Mouse (Mus musculus) embryonic facial prominence, embryonic 12.5 days (tissue): ENCODE results near the gene Zbtb45. TPM values are rescaled to one million over a fixed set of nuclear protein-coding genes. Genes with fewer than 3 reads are reported as not detected.
A peak's percentile ranks its signal among the peaks of the same experiment; 100 is the strongest.

Source experiments
- ATAC-seq: fragments of 200-750 bp; cut with Nextera tagmentation; 2 replicates; pipeline ENCODE4 v1.8.0; 2017; ENCODE audit not compliant: insufficient number of reproducible peaks, insufficient read depth, low FRiP score, low TSS enrichment
- H3K27ac ChIP-seq: fragments of 300-500 bp; sonication (generic); 2 replicates; pipeline ENCODE4 v1.5.1; 2016; ENCODE audit warnings: mild to moderate bottlenecking
- H3K27me3 ChIP-seq: fragments of 300-500 bp; sonication (generic); 2 replicates; pipeline ENCODE4 v1.6.1; 2016; ENCODE audit warnings: mild to moderate bottlenecking, moderate library complexity
- H3K36me3 ChIP-seq: fragments of 300-500 bp; sonication (generic); 2 replicates; pipeline ENCODE4 v1.6.1; 2016; ENCODE audit warnings: mild to moderate bottlenecking
- H3K4me1 ChIP-seq: fragments of 300-500 bp; sonication (generic); 2 replicates; pipeline ENCODE4 v1.6.1; 2016
- H3K4me2 ChIP-seq: fragments of 300-500 bp; sonication (generic); replicated peaks from 2 replicates; pipeline ENCODE4 v1.6.1; 2016; ENCODE audit warnings: mild to moderate bottlenecking, moderate library complexity
- H3K4me3 ChIP-seq: fragments of 300-500 bp; sonication (generic); 2 replicates; pipeline ENCODE4 v1.5.1; 2016; ENCODE audit warnings: mild to moderate bottlenecking
- H3K9ac ChIP-seq: fragments of 300-500 bp; sonication (generic); 2 replicates; pipeline ENCODE4 v1.6.1; 2016; ENCODE audit warnings: mild to moderate bottlenecking, moderate library complexity
- H3K9me3 ChIP-seq: fragments of 300-500 bp; sonication (generic); 2 replicates; pipeline ENCODE4 v1.6.1; 2016; ENCODE audit warnings: mild to moderate bottlenecking, moderate library complexity
- WGBS: fragments of 180-500 bp; shearing (Covaris S2); methylation state at CpG from one replicate; pipeline ENCODE4 v1.1.7; 2016; 5-methylcytosine and 5-hydroxymethylcytosine counted together
- polyA plus RNA-seq: library from polyadenylated mRNA; unstranded; fragments of >200 nt; fragmentation: Nextera tagmentation; extraction: Ambion mirVana; gene quantifications from 2 replicates; pipeline ENCODE4 v1.2.1, GENCODE M21; 2016

Zbtb45 gene
- polyA plus RNA-seq, 1 experiment from 2014 or later, result 29.9 TPM

DNA sequence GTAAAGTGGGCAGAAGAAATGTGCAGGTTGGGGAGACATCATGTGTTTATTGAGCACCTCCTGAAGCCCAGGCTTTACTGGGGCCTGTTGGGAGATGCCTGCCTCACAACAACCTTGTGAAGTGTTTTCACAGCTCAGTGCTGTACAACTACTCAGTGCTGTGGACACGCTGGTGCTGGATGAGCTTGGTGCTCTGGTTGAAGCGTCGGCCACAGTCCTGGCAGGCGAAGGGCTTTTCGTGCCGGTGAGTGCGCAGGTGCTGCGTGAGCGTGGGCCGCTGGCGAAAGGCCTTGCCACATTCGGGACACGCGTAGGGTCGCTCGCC lies 33.2 kb upstream of the Zbtb45 start:
- Histone ChIP-seq H3K4me2 (peak overlapping the region; percentile 83), H3K27me3 (peaks cover 50% of the 10 kb centered on the region), H3K27ac (no peak overlapping the region), H3K4me1 (peaks cover 17% of the 10 kb centered on the region; the same call in 1 of the 2 replicates), H3K4me3 (peak overlapping the region; percentile 49), H3K9ac (0 out of 2 replicates have a peak overlapping the region, but pooled peaks have one; percentile 61), H3K36me3 (no peaks in the 10 kb centered on the region), H3K9me3 (peaks cover 6% of the 10 kb centered on the region; the same call in 1 of the 2 replicates)
- no peak for ATAC-seq
- WGBS, result 44% methylated on average over 16 of the region's 16 CpGs

DNA sequence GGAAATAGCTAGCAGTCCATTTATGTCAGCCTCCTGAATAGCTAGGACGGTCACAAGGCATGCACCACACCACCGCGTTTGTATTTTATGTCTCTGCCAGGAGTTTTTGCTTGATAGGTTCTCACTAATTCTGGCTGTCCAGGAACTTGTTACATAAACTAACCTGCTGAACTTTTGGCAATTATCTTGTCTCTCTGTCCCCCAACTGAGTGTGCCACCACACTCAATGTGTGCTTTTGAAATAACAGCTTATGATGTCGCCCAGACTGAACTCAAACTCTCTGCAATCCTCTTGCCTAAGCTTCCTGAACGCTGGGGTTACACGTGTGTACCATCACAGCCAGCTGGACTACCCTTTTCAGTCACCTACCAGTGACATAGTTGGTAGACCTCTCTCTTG lies 32.7 kb upstream of the Zbtb45 start:
- ATAC-seq, result no peak
- H3K27me3 ChIP-seq, result peaks cover 50% of the 10 kb centered on the region

DNA sequence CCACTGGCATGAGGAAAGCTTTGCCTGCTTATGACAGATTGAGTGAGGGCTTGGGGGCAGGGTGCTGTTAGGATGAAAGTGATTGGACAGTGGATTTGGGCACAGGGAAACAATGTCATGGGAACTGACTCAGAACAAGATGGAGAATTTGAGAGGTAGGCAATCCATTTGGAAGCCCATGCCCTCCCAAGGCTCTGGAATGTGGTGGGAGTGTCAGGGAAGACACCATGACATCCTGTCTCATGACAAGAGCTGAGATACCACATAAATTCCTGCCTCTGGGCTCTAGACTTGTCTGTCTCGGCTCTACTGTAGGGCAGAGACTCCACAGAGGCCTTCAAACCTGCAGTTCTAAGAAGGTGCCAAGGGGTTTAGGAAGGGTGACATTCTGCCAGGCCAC lies 31.4 kb upstream of the Zbtb45 start:
- WGBS, result 67% methylated on average over 1 of the region's 1 CpGs
- no peak overlapping the region for H3K4me3 ChIP-seq
- no peak overlapping the region for H3K4me2 ChIP-seq
- peaks cover 2% of the 10 kb centered on the region for H3K36me3 ChIP-seq
- H3K4me1 ChIP-seq, result peaks cover 23% of the 10 kb centered on the region; the same call in 1 of the 2 replicates
- H3K9ac ChIP-seq, result no peak overlapping the region
- peaks cover 6% of the 10 kb centered on the region; the same call in 1 of the 2 replicates for H3K9me3 ChIP-seq
- H3K27ac ChIP-seq, result no peak overlapping the region
- H3K27me3 ChIP-seq, result peaks cover 50% of the 10 kb centered on the region
- ATAC-seq, result no peak

More for the DNA sequence above, 32.7 kb upstream of the Zbtb45 start:
- Histone ChIP-seq H3K9me3 (peaks cover 6% of the 10 kb centered on the region; the same call in 1 of the 2 replicates), H3K36me3 (no peaks in the 10 kb centered on the region), H3K4me2 (no peak overlapping the region), H3K27ac (no peak overlapping the region), H3K4me1 (peaks cover 17% of the 10 kb centered on the region; the same call in 1 of the 2 replicates), H3K9ac (no peak overlapping the region), H3K4me3 (no peak overlapping the region)
- 72% methylated on average over 6 of the region's 6 CpGs for WGBS

DNA sequence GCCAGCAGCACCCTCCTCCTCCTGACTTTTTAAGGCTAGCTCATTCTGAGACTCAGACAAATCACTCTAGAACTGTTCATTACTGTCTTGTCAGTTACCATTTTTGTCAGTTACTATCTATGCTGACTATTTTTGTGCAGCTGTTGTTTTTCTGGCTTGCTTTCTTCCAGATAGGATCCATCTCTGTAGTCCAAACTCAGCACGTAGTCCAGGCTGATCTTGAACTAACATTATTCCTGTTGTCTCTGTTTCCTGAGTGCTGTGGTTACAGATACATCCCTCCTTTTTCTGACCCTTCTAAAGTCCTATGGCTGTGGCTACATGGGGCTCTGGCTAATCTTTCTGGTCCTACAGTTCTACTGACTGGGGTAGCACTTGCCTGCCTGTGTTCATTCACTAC lies 29.3 kb upstream of the Zbtb45 start:
- Histone ChIP-seq H3K36me3 (peaks cover 18% of the 10 kb centered on the region), H3K9ac (peak overlapping the region; percentile 92), H3K4me2 (peak overlapping the region; percentile 90), H3K27me3 (peaks cover 38% of the 10 kb centered on the region), H3K4me1 (peaks cover 32% of the 10 kb centered on the region), H3K4me3 (peak overlapping the region; percentile 81), H3K27ac (no peak overlapping the region), H3K9me3 (peaks cover 6% of the 10 kb centered on the region; the same call in 1 of the 2 replicates)
- 94% methylated on average over 1 of the region's 1 CpGs for WGBS
- no peak for ATAC-seq

DNA sequence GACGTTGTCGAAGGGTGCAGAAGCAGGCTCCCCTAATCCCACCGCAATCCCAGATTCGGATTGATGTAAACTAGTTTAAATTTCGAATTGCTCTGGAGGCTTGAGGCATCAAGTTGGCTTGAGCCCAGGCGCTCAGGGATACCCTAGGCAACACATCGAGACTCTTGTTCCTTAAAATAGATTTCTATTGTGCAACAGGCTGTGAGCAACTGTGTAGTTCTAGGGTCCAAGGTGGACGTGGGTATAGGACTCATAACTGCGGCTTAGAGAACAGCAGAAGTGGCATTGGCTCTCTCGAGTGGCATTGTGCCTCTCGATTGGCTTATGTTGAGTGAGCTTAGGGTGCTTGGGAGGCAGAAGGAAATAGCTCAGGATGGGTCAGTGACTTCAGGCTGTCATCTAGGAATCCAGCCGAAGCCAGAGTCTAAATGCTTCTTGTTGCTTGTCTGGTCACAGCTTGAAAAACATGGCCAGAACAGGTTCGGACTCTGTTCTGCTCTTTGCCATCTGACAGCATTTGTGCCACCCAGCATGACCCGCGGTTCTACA lies 28.9 kb upstream of the Zbtb45 start:
- 24% methylated on average over 15 of the region's 15 CpGs for WGBS
- Histone ChIP-seq H3K27me3 (peaks cover 33% of the 10 kb centered on the region), H3K9me3 (peaks cover 6% of the 10 kb centered on the region; the same call in 1 of the 2 replicates), H3K36me3 (peaks cover 18% of the 10 kb centered on the region), H3K4me2 (peak overlapping the region; percentile 90), H3K27ac (peak overlapping the region; percentile 100), H3K9ac (peak overlapping the region; percentile 92), H3K4me1 (peaks cover 33% of the 10 kb centered on the region), H3K4me3 (peak overlapping the region; percentile 81)
- no peak for ATAC-seq

DNA sequence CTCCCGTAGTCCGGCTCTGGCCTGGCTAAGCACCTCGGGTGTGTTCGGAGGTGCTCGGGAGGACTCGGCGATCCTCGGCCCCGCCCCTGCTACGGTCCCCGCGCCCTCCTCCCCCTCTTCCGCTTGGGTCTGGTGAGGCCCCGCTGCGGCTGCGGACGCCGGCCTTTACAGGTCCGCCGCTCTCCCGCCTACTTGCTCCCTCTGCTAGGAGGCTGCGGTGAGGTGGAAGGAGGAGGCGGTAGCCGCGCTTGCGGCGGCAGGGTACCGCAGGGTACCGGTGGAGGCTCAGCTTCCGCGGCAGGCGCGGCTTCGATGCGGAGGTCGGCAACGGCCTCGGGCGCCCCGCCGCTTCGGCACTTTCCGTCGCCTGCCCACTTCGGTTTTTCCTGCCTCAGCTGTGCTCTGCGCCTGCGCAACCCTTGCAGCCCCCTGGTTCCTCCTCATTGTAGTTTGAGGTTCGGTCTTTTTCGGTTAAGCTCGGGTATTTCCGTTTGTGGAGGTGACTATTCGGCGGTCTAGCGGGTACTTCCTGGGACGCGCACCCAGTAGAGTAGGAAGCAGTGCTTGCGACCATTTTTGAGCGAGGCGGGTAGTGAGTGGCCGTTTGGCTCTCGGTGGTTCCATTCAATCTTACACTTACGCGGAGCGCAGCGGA lies 28.2 kb upstream of the Zbtb45 start, which contains the start of gene Ube2m:
Gene Ube2m (minus strand): TSS at position 375 of the 655 bp plus-strand sequence.
- peak; percentile 85 for ATAC-seq
- peaks cover 26% of the 10 kb centered on the region for H3K27me3 ChIP-seq
- peak within 1 kb of the TSS; percentile 92 for H3K9ac ChIP-seq
- peaks cover 23% of the 10 kb centered on the region for H3K36me3 ChIP-seq
- WGBS, result under 1% methylated on average over 63 of the region's 65 CpGs
- peak within 1 kb of the TSS; percentile 90 for H3K4me2 ChIP-seq
- peak within 1 kb of the TSS; percentile 100 for H3K27ac ChIP-seq
- H3K9me3 ChIP-seq, result peaks cover 4% of the 10 kb centered on the region; the same call in 1 of the 2 replicates
- H3K4me3 ChIP-seq, result peak within 1 kb of the TSS; percentile 81
- peaks cover 33% of the 10 kb centered on the region for H3K4me1 ChIP-seq

DNA sequence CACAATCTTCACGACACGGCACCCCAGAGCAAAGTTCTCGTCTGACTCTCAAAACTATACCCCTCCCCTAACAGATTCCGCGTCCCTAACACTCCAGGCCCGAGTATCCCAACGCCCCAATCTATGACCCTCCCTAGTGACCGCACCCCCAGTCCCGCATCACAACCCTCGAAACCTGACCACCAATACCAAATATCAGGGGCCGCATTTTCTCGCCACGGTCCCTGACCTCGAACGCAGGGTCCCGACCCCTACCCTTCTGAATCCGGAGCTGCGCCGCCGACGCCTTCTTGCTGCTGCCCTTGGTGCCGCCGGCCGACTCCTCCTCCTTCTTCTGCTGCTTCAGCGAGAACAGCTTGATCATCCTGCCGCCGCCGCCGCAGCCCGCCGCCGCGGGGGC lies 27.5 kb upstream of the Zbtb45 start:
- peaks cover 20% of the 10 kb centered on the region for H3K27me3 ChIP-seq
- ATAC-seq, result no peak

DNA sequence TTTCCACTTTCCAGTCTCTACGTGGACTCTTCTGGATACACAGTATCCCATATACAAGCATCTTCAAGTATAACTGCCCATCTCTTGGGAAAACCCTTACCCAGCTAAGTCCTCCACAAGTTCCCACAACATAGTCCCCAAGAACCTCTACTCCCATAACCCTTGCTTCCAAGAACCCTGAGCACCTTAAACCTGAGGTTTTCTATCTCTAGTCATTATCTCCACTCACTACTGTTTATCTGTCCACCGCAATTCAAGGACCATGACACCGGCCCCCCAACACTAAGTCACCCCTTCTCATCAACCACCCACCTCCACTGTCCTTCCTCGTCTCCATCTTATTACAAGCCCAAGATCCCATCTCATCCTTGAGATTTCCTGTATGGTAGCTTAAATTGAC lies 27.0 kb upstream of the Zbtb45 start:
- Histone ChIP-seq H3K9ac (peak overlapping the region; percentile 92), H3K36me3 (peaks cover 35% of the 10 kb centered on the region), H3K27me3 (peaks cover 14% of the 10 kb centered on the region), H3K4me1 (peaks cover 33% of the 10 kb centered on the region), H3K4me3 (peak overlapping the region; percentile 81), H3K27ac (peak overlapping the region; percentile 100), H3K4me2 (peak overlapping the region; percentile 90), H3K9me3 (no peaks in the 10 kb centered on the region)
- WGBS, result 41% methylated on average over 4 of the region's 4 CpGs
- no peak for ATAC-seq

More for the DNA sequence above, 27.5 kb upstream of the Zbtb45 start:
- Histone ChIP-seq H3K27ac (peak overlapping the region; percentile 100), H3K4me3 (peak overlapping the region; percentile 81), H3K4me1 (peaks cover 33% of the 10 kb centered on the region), H3K36me3 (peaks cover 30% of the 10 kb centered on the region), H3K9me3 (no peaks in the 10 kb centered on the region), H3K9ac (peak overlapping the region; percentile 92), H3K4me2 (peak overlapping the region; percentile 90)
- under 1% methylated on average over 32 of the region's 33 CpGs for WGBS

DNA sequence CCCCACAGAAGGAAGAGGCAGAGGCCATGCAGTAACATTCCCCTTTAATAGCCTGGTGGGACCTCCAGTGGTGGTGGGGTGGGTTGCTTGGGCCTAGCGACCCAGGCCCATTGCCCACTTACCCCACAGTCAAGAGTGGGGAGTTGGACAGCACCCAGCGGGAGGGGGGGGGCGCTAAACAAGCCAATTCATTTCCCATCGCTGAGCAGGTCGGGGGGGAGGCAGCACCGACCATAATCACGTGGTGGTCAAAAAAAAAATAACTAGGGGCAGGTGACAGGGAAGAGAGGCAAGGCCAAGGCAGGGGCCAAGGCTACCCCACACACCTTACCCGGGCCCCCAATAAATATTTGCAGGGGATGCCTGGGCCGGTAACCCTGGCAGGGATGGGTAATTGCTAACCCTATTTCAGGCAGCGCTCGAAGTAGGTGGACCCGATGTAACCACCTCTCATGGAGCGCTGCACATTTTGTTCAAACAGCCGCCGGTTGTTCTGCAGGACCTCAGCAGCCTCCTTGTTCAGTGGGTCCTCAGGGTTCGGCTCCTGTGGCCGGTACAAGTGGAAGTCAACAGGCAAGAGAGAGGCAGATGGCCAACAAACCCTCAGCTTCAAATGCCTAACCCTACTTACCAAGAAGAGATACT lies 25.5 kb upstream of the Zbtb45 start:
- WGBS, result 86% methylated on average over 17 of the region's 17 CpGs
- peaks cover 33% of the 10 kb centered on the region for H3K4me1 ChIP-seq
- no peak overlapping the region for H3K4me3 ChIP-seq
- H3K9me3 ChIP-seq, result no peaks in the 10 kb centered on the region
- H3K9ac ChIP-seq, result no peak overlapping the region; the same call in 1 of the 2 replicates
- peak overlapping the region; percentile 71 for H3K4me2 ChIP-seq
- no peak; the same call in 1 of the 2 replicates for ATAC-seq
- no peaks in the 10 kb centered on the region for H3K27me3 ChIP-seq
- peaks cover 48% of the 10 kb centered on the region for H3K36me3 ChIP-seq
- H3K27ac ChIP-seq, result peak overlapping the region; percentile 85; the same call in 1 of the 2 replicates

DNA sequence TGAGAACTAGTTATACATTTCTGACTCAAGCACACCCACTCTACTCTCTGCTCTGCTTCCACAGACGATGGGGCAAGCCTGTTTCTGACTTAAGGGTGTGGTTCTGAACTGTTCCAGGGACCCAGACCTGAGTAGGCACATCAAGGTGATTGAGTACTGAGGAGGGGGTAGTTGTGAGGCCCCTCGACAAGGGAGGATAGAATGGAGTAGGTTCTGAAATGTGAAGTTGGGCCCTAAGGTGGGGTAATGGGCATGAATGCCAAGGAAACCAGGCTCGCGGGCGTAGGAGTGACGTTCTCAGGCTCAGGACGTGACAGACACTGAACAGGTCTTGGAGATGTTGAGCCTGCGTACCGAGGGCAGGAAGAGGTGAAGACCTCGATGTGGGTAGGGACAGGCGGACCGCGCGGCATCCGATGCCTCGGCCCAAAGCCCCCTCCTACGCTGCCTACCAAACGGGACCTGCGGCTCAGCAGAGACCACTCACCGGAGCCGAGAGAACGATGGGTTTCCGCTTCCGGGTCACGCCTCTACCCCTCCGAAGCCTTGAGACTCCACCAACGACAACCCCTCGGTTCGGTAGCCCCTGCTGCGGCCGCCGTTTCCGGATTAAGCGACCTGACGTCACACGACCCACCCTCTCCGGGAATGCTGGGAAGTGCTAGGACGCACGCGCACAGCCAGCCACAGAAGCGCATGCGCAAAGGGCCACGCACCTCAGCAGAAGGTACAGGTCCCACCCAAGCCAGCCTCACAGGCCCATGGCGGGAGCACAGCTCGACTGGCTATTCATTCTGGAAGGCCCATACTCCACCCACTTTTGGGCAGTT lies 24.5 kb upstream of the Zbtb45 start, which contains the start of gene Chmp2a:
Gene Chmp2a (minus strand): TSS at position 660 of the 830 bp plus-strand sequence.
- peak within 1 kb of the TSS; percentile 71 for H3K4me2 ChIP-seq
- H3K27me3 ChIP-seq, result no peaks in the 10 kb centered on the region
- peak within 1 kb of the TSS; percentile 45 for H3K4me3 ChIP-seq
- H3K9ac ChIP-seq, result peak within 1 kb of the TSS; percentile 58
- no peaks in the 10 kb centered on the region for H3K9me3 ChIP-seq
- H3K27ac ChIP-seq, result peak within 1 kb of the TSS; percentile 85
- ATAC-seq, result peak; percentile 75
- H3K36me3 ChIP-seq, result peaks cover 58% of the 10 kb centered on the region
- WGBS, result under 1% methylated on average over 45 of the region's 45 CpGs
- peaks cover 33% of the 10 kb centered on the region for H3K4me1 ChIP-seq
